12 mouse cellular contexts compared by ENCODE assay signal in the genomic region with DNA sequence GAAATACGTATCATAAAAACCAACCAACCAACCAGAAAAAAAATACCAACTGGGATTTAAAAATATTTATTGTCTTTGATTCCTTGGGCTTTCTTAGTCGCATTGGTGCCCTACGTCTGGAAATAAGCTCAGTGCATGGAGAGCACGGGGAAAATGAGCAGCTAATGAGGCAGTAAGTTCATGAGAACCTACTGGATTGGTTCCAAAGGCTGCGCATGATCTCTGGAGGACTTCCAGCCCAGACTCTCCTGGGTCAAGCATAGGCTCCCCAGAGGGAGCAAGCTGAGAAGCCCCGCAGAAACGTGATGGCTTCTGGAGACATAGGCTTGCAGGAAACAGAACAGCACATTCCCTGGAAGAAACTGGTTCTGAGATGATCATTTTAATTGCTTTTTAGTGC.
DNase-seq lines count a peak whose midpoint lies in the region; ATAC-seq and TF ChIP-seq lines count a peak whose summit lies in the region.
"Had no signal": no experiment of that assay in that cellular context is flagged by ENCODE, and none has a peak within 500 bp of the region (broad histone marks: within the 10 kb centered on the region; RNA-seq: fewer than 3 reads in every experiment).

No protein-coding gene starts in this region.

- intact Hi-C loops in gastrocnemius, adult 2 months (cut with DNase I), result no loop called here
- intact Hi-C loops in gastrocnemius, postnatal 14 days (cut with DNase I; ENCODE audit: low total_unique reads), result no loop called here

- no peak overlapping the region for H3K4me2 ChIP-seq in intestine, embryonic 16.5 days (ENCODE audit: low read depth, low read length)
- H3K4me2 ChIP-seq: liver, embryonic 15.5 days had no signal

- no peaks in the 10 kb centered on the region for H3K36me3 ChIP-seq in intestine, embryonic 16.5 days (ENCODE audit: control insufficient read depth, insufficient read depth, low read length)
- H3K36me3 ChIP-seq: forebrain, embryonic 10.5 days; liver, embryonic 15.5 days had no signal

- no peak overlapping the region for H3K9ac ChIP-seq in intestine, embryonic 16.5 days (ENCODE audit: low read depth, low read length)
- H3K9ac ChIP-seq: liver, embryonic 15.5 days had no signal

- peaks cover 6% of the 10 kb centered on the region; the same call in 1 of the 2 replicates for H3K4me1 ChIP-seq in intestine, embryonic 16.5 days (ENCODE audit: control insufficient read depth, insufficient read depth, low read length)
- H3K4me1 ChIP-seq: liver, embryonic 15.5 days had no signal

- H3K9me3 ChIP-seq in intestine, embryonic 16.5 days (ENCODE audit: control insufficient read depth, low read length), result no peaks in the 10 kb centered on the region
- H3K9me3 ChIP-seq: forebrain, embryonic 10.5 days; liver, embryonic 15.5 days had no signal

- no peak overlapping the region for H3K4me3 ChIP-seq in gastrocnemius, adult 2 months
- H3K4me3 ChIP-seq in intestine, embryonic 16.5 days (ENCODE audit: low read length), result no peak overlapping the region
- H3K4me3 ChIP-seq: forebrain, embryonic 10.5 days; liver, embryonic 15.5 days had no signal

- DNase-seq in gastrocnemius, adult 2 months, result peak; percentile 27
- no peak for DNase-seq in gastrocnemius, postnatal 14 days
- peak; percentile 39 for DNase-seq in lung, postnatal 36 days
- DNase-seq in lung, postnatal 10 days, result no peak
- peak; percentile 44 to 61 for DNase-seq in heart, adult 9 months (ENCODE audit: low spot score in 2 of 2)
- DNase-seq in kidney, postnatal 36 days, result peak; percentile 82 to 86
- DNase-seq in layer of hippocampus, adult 9-10 months (ENCODE audit: low spot score), result no peak
- DNase-seq: embryo, embryonic 11 days had no signal

- H3K27ac ChIP-seq in gastrocnemius, adult 2 months, result no peak overlapping the region
- no peak overlapping the region for H3K27ac ChIP-seq in intestine, embryonic 16.5 days (ENCODE audit: low read length)
- H3K27ac ChIP-seq: forebrain, embryonic 10.5 days; liver, embryonic 15.5 days had no signal

- no peak for ATAC-seq in intestine, embryonic 16.5 days
- ATAC-seq: inflammation-experienced regulatory T-cells, adult 6 months had no signal

- no peaks in the 10 kb centered on the region for H3K27me3 ChIP-seq in intestine, embryonic 16.5 days (replicated peaks; ENCODE audit: control insufficient read depth, insufficient read depth, low read length)
- H3K27me3 ChIP-seq: liver, embryonic 15.5 days had no signal

- no peak for TF ChIP-seq CTCF in gastrocnemius, adult 2 months (IDR thresholded peaks at IDR 0.05)

- 76% methylated on average over 7 of the region's 7 CpGs for WGBS in intestine, embryonic 16.5 days

Comparison
In these comparisons a context has a peak if more than half of its experiments do, and no peak if none do; other contexts are left out.
1. DNase-seq: peak in gastrocnemius, adult 2 months (single experiment), lung, postnatal 36 days (single experiment), heart, adult 9 months (2 of 2) and kidney, postnatal 36 days (2 of 2); none in gastrocnemius, postnatal 14 days (single experiment), lung, postnatal 10 days (single experiment) and layer of hippocampus, adult 9-10 months (single experiment).